7 mouse cellular contexts compared by ENCODE assay signal in the genomic region with DNA sequence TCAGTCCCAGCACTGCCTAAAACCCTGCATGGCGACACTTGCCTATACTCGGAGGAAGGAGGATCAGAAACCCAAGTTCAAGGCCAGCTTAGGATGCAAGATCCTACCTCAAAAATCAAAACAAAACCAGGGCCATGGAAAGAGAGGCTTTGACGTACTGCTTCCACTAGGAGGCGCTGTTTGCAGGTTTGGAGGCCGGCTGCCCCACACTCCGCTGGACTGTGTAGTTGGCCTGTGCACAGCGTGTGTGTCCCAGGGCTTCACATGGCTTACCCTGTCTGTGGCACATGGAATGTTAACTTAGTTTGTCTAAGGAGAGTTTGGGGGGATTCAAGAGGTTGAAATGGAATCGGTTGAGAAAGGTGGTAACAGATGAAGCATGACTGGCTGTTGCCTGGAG. TPM values are rescaled to one million over a fixed set of nuclear protein-coding genes. Genes with fewer than 3 reads are reported as not detected.
DNase-seq lines count a peak whose midpoint lies in the region; ATAC-seq lines count a peak whose summit lies in the region.

No protein-coding gene starts in this region.

- no peak overlapping the region for H3K4me2 ChIP-seq in liver, embryonic 15.5 days

- H3K4me3 ChIP-seq in liver, embryonic 15.5 days (replicated peaks): no peak overlapping the region

- no peak overlapping the region for H3K27ac ChIP-seq in liver, embryonic 15.5 days (replicated peaks)

- no peaks in the 10 kb centered on the region for H3K27me3 ChIP-seq in liver, embryonic 15.5 days

- peak; percentile 42; the same call in 1 of the 2 replicates for ATAC-seq in liver, embryonic 15.5 days (ENCODE audit: insufficient read depth)

- H3K36me3 ChIP-seq in liver, embryonic 15.5 days (replicated peaks): 0 out of 2 replicates have a peak, but pooled peaks cover 2% of the 10 kb centered on the region

- no peak overlapping the region for H3K9ac ChIP-seq in liver, embryonic 15.5 days

- no peaks in the 10 kb centered on the region for H3K4me1 ChIP-seq in liver, embryonic 15.5 days (replicated peaks)

- 14% methylated on average over 8 of the region's 8 CpGs for WGBS in liver, embryonic 15.5 days (ENCODE audit: insufficient replicate concordance)

- DNase-seq in right cerebral cortex, adult 18-20 months: peak; percentile 18
- DNase-seq in right cerebral cortex, postnatal 36 days (ENCODE audit: low spot score in 2 of 2): no peak
- DNase-seq in adrenal gland, adult (ENCODE audit: inconsistent age in 2 of 2, low spot score in 1 of 2): peak; percentile 69 to 88
- peak; percentile 51 to 58 for DNase-seq in cerebellum, postnatal 36 days
- DNase-seq in hindlimb bud, embryonic 11.5 days (ENCODE audit: extremely low spot score, low read depth, low spot score): peak; percentile 28
- DNase-seq in retina, postnatal 1 day: peak; percentile 80

- H3K9me3 ChIP-seq in liver, embryonic 15.5 days (replicated peaks): no peaks in the 10 kb centered on the region

RNA-seq across cellular contexts. Expression of a gene that starts 8.3 kb away (rescaled TPM):
- polyA plus RNA-seq in liver, embryonic 15.5 days (2015; fragmentation: Nextera tagmentation; extraction: Ambion mirVana): 6.3 TPM in 2 replicates

RNA-seq across cellular contexts. Expression of a gene that starts 22.2 kb away (rescaled TPM):
- 2.3 and 3.1 TPM in 2 replicates for polyA plus RNA-seq in liver, embryonic 15.5 days (2015; fragmentation: Nextera tagmentation; extraction: Ambion mirVana)

RNA-seq across cellular contexts. Expression of a gene that starts 26.1 kb away (rescaled TPM):
- polyA plus RNA-seq in liver, embryonic 15.5 days (2015; fragmentation: Nextera tagmentation; extraction: Ambion mirVana): 9.8 and 16.5 TPM in 2 replicates

RNA-seq across cellular contexts. Expression of a gene that starts 38.4 kb away (rescaled TPM):
- polyA plus RNA-seq in liver, embryonic 15.5 days (2015; fragmentation: Nextera tagmentation; extraction: Ambion mirVana): 13.6 and 15.1 TPM in 2 replicates

RNA-seq across cellular contexts. Expression of a gene that starts 40.3 kb away (rescaled TPM):
- 2.0 and 2.9 TPM in 2 replicates for polyA plus RNA-seq in liver, embryonic 15.5 days (2015; fragmentation: Nextera tagmentation; extraction: Ambion mirVana)

Comparison
In these comparisons a context has a peak if more than half of its experiments do, and no peak if none do; other contexts are left out.
1. DNase-seq: peak in right cerebral cortex, adult 18-20 months (single experiment), adrenal gland, adult (2 of 2), cerebellum, postnatal 36 days (2 of 2), hindlimb bud, embryonic 11.5 days (single experiment) and retina, postnatal 1 day (single experiment); none in right cerebral cortex, postnatal 36 days (0 of 2).